Mouse (Mus musculus) ES-Bruce4 (cell line): ENCODE results near the gene Ptprm. TPM values are rescaled to one million over a fixed set of nuclear protein-coding genes. Genes with fewer than 3 reads are reported as not detected.

Experiments used
- H3K27ac ChIP-seq: 2 replicates; pipeline ENCODE4 v1.5.1; 2012; ENCODE audit warnings: low read length, inconsistent platforms; ENCODE audit not compliant: insufficient read depth
- H3K27me3 ChIP-seq: 2 replicates; pipeline ENCODE4 v1.6.1; 2012; ENCODE audit warnings: mild to moderate bottlenecking, low read length, inconsistent platforms; ENCODE audit not compliant: control insufficient read depth, poor library complexity, insufficient read depth, severe bottlenecking
- H3K36me3 ChIP-seq: 2 replicates; pipeline ENCODE4 v1.6.1; 2012; ENCODE audit warnings: inconsistent platforms, mild to moderate bottlenecking, low read length, moderate library complexity; ENCODE audit not compliant: control insufficient read depth, poor library complexity, insufficient read depth, severe bottlenecking
- H3K4me1 ChIP-seq: one replicate; pipeline ENCODE4 v1.8.1; 2011; ENCODE audit warnings: low read length; ENCODE audit not compliant: control insufficient read depth, insufficient read depth
- H3K4me3 ChIP-seq: 2 replicates; pipeline ENCODE4 v1.5.1; 2011; ENCODE audit warnings: low read depth, mild to moderate bottlenecking, low read length
- H3K9ac ChIP-seq: 2 replicates; pipeline ENCODE4 v1.6.1; 2012; ENCODE audit warnings: low read depth, mild to moderate bottlenecking, inconsistent platforms; ENCODE audit not compliant: poor library complexity, severe bottlenecking
- H3K9me3 ChIP-seq: replicated peaks from 2 replicates; pipeline ENCODE4 v1.6.1; 2012; ENCODE audit warnings: mild to moderate bottlenecking, low read length, inconsistent platforms; ENCODE audit not compliant: control insufficient read depth, poor library complexity, insufficient read depth, severe bottlenecking
- CTCF ChIP-seq: IDR thresholded peaks from one replicate; pipeline ENCODE4 v1.8.1; 2011; ENCODE audit warnings: low read depth, low read length
- EP300 ChIP-seq: IDR thresholded peaks from 2 replicates; pipeline ENCODE4 v1.6.1; 2011; ENCODE audit warnings: low read depth, low read length; ENCODE audit not compliant: insufficient read depth
- POLR2A ChIP-seq: IDR thresholded peaks from one replicate; pipeline ENCODE4 v1.8.1; 2011; ENCODE audit warnings: low read length; ENCODE audit not compliant: insufficient read depth
- polyA plus RNA-seq: library from polyadenylated mRNA; stranded (reverse); fragments of >200 nt; gene quantifications from 2 replicates; pipeline ENCODE4 v1.2.4, GENCODE M21; 2011; ENCODE audit warnings: low read depth; ENCODE audit not compliant: missing spikeins, insufficient read depth, insufficient read length

Gene Ptprm
- polyA plus RNA-seq, 1 experiment: 10.8 TPM

DNA sequence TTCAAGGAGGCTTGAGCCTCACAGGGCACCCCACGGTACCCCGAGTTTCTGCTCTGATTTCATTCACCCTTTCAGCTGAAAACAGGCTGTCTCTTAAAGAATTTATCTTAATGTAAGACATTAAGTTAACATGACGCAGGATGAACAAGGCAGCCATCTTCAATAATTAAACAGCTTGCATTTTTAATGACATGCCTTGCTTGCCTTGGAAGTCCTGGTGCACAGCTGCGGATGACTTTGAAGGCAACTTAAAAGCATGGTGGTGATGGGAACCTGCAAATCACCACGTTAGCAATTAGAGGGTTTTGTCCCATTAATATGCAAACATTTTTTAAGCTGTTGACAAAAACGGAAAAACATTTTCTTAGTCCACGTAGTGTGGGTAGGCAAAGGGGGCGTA lies 607.8 kb downstream of the Ptprm start:
- no peaks in the 10 kb centered on the region for H3K36me3 ChIP-seq

DNA sequence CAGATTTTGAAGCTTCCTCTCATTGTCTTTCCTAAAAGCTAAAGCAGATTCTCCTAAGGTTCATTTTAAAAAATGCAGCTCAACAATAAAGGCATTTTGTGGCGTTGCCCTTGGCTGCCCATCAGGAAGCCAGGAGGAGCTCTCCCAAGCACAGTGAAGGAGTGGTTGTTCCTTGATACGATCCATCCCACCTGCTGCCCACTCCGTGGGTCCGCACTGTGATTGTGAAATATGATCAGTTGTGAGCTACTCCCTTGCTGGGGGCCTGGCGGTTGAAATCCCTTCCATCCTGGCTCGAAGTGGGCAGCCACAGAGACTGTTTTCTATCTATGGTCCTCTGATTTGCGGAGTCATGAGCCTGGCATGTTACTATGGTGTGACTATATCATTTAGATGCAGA lies 610.9 kb downstream of the Ptprm start:
- Histone ChIP-seq H3K4me1 (no peaks in the 10 kb centered on the region), H3K27me3 (no peaks in the 10 kb centered on the region), H3K9ac (no peak overlapping the region), H3K4me3 (no peak overlapping the region), H3K36me3 (no peaks in the 10 kb centered on the region), H3K9me3 (no peaks in the 10 kb centered on the region), H3K27ac (no peak overlapping the region)
- TF ChIP-seq EP300 (no peak), POLR2A (no peak), CTCF (no peak)

More for the DNA sequence above, 607.8 kb downstream of the Ptprm start:
- no peak overlapping the region for H3K4me3 ChIP-seq
- H3K9ac ChIP-seq: no peak overlapping the region
- no peaks in the 10 kb centered on the region for H3K27me3 ChIP-seq
- H3K9me3 ChIP-seq: no peaks in the 10 kb centered on the region
- TF ChIP-seq CTCF: no peak
- no peaks in the 10 kb centered on the region for H3K4me1 ChIP-seq
- no peak overlapping the region for H3K27ac ChIP-seq

DNA sequence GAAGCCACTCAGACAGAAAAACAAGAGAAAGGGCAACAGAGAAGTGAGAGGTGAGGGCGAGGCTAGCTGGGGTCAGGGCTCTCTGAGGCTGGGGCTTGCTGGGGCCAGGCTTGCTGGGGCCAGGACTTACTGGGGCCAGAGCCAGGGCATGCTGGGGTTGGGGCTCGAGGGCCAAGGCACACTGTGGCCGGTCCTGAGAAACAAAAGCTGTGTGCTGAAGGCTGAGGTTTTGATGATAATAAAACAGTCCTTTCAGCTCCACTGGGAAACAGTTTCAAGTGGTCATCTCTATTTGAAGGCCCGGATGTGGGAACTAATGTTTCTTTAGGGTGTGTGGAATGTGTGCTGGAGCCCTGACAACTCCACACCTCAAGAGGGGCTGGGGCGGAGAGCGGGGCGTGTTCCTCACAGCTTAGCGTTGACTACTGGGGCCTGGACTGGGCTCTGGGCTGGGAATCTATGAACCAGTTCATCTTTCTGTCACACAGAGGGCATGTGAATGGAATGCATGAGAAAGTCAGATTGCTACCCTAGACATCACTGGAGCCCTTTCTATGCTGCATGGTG lies 615.4 kb downstream of the Ptprm start:
- Histone ChIP-seq H3K9ac (no peak overlapping the region), H3K9me3 (no peaks in the 10 kb centered on the region), H3K4me1 (no peaks in the 10 kb centered on the region), H3K27me3 (no peaks in the 10 kb centered on the region), H3K36me3 (no peaks in the 10 kb centered on the region), H3K27ac (no peak overlapping the region), H3K4me3 (no peak overlapping the region)
- no peak for TF ChIP-seq CTCF
- TF ChIP-seq EP300: no peak
- no peak for TF ChIP-seq POLR2A

DNA sequence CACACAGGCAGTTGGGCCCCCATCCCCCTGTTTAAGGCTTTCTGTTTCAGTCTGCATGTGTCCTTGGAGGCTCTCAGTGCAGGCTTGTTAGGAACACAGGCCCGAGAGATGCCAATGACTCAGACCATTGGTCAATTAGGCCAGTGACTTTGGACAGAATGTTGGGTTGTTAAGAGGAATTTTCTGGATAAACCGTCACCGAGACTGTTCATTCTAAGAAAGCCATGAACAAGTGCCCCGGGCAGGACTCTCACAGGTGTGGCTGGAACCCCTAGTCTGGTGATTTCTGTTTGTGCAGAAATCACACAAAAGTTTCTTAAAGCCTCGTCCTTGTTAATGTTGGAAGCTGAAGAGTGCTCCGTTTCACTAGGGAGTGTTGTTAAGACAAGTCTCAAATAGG lies 615.9 kb downstream of the Ptprm start:
- H3K4me1 ChIP-seq: no peaks in the 10 kb centered on the region
- H3K4me3 ChIP-seq: no peak overlapping the region
- H3K27ac ChIP-seq: no peak overlapping the region
- no peak for TF ChIP-seq EP300
- no peak for TF ChIP-seq CTCF
- no peak for TF ChIP-seq POLR2A
- no peak overlapping the region for H3K9ac ChIP-seq
- no peaks in the 10 kb centered on the region for H3K27me3 ChIP-seq
- H3K36me3 ChIP-seq: no peaks in the 10 kb centered on the region
- H3K9me3 ChIP-seq: no peaks in the 10 kb centered on the region

DNA sequence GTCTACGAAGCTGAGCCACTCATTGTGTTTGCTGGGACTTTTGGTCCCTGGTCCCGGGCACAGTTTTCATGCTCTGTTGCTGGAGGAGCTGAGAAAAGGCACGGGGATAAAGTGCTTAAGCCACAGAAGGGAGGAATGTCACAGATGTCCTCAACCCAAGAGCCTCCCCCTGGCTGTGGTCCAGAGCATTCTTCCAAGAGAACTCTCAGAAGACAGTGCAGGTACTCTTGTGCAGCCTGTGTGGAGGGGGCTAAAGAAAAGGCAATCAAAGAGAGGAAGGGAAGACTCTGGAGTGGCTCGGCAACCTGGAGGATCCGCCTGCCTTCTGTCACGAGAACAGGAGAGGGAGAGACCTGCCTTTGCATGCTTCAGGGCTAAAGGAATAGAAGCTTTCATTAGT lies 617.8 kb downstream of the Ptprm start:
- Histone ChIP-seq H3K27ac (no peak overlapping the region), H3K27me3 (no peaks in the 10 kb centered on the region), H3K9me3 (no peaks in the 10 kb centered on the region), H3K4me1 (no peaks in the 10 kb centered on the region), H3K36me3 (no peaks in the 10 kb centered on the region), H3K4me3 (no peak overlapping the region), H3K9ac (no peak overlapping the region)
- TF ChIP-seq EP300 (no peak), POLR2A (no peak), CTCF (no peak)

DNA sequence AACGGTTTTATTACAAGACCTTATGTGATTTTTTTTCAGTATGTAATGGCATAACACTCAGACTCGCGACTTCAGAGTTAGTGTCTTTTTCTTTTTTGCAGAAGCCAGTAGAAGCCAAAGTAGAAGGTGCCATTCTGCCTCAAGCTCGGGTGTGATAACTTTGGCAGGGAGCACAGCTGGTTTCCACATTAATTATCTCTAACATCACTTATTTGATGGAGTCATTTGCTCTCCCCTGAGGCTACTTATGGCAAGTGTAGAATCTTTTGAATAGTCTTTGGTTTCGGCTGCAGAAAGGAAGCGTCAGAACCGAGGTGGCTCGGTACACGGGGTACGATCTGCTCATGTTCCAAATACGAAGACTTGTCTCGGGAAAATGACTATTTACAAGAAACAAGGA lies 620.7 kb downstream of the Ptprm start:
- TF ChIP-seq POLR2A: no peak
- TF ChIP-seq EP300: no peak
- TF ChIP-seq CTCF: no peak
- H3K4me3 ChIP-seq: no peak overlapping the region
- H3K27me3 ChIP-seq: no peaks in the 10 kb centered on the region
- H3K36me3 ChIP-seq: no peaks in the 10 kb centered on the region
- no peak overlapping the region for H3K9ac ChIP-seq
- no peaks in the 10 kb centered on the region for H3K4me1 ChIP-seq
- no peak overlapping the region for H3K27ac ChIP-seq
- no peaks in the 10 kb centered on the region for H3K9me3 ChIP-seq
